Mouse (Mus musculus): ENCODE measurements around the gene Clrn2. TPM values are rescaled to one million over a fixed set of nuclear protein-coding genes. Genes with fewer than 3 reads are reported as not detected.

Gene Clrn2
- polyA plus RNA-seq, 1 experiment from 2014 or later: 0.86 TPM

GRCm38 (mm10) chr5:45495429-45495975 is 42.0 kb downstream of the Clrn2 start:
- peaks cover 8% of the 10 kb centered on the region; the same call in 1 of the 2 replicates for H3K36me3 ChIP-seq (ENCODE audit: control insufficient read depth, insufficient read depth, low read length)
- no peak overlapping the region for H3K4me2 ChIP-seq
- no peak overlapping the region for H3K9ac ChIP-seq (ENCODE audit: low read length)
- peaks cover 7% of the 10 kb centered on the region for H3K4me1 ChIP-seq (ENCODE audit: control insufficient read depth, insufficient read depth, low read length)
- H3K9me3 ChIP-seq (ENCODE audit: control insufficient read depth, low read length): no peaks in the 10 kb centered on the region
- H3K27ac ChIP-seq (ENCODE audit: low read depth, low read length): no peak overlapping the region
- no peak overlapping the region for H3K4me3 ChIP-seq (ENCODE audit: low read depth, low read length)
- no peaks in the 10 kb centered on the region for H3K27me3 ChIP-seq (ENCODE audit: control insufficient read depth, insufficient read depth, low read length)
- ATAC-seq (ENCODE audit: low FRiP score): no peak
- no peak for DNase-seq (ENCODE audit: low spot score, missing footprints)
- WGBS: 79% methylated on average over 3 of the region's 3 CpGs

DNA sequence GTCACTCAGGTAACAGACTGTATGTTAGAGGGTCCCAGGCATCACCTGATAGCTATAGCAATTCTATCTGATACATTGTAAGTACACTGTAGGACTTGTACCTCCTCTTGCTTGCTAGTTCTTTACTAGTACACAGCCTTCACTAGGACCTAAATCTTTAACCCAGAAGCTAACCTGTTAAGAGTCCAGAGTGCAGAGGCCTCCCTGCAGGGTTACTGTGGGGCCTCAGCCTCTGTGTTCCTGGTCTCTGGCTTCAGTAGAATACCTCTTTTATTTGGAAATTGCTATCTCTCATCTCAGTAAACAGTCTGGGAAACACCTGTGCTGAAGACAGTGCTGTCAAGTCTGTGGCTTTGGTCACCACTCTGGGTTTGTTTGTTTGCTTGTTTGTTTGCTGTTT is 42.5 kb downstream of the Clrn2 start:
- Histone ChIP-seq H3K4me1 (ENCODE audit: control insufficient read depth, insufficient read depth, low read length) (peaks cover 7% of the 10 kb centered on the region), H3K27ac (ENCODE audit: low read depth, low read length) (no peak overlapping the region), H3K4me3 (ENCODE audit: low read depth, low read length) (no peak overlapping the region), H3K27me3 (ENCODE audit: control insufficient read depth, insufficient read depth, low read length) (no peaks in the 10 kb centered on the region), H3K9ac (ENCODE audit: low read length) (no peak overlapping the region), H3K4me2 (no peak overlapping the region), H3K9me3 (ENCODE audit: control insufficient read depth, low read length) (no peaks in the 10 kb centered on the region), H3K36me3 (ENCODE audit: control insufficient read depth, insufficient read depth, low read length) (peaks cover 8% of the 10 kb centered on the region; the same call in 1 of the 2 replicates)
- ATAC-seq (ENCODE audit: low FRiP score) (no peak), DNase-seq (ENCODE audit: low spot score, missing footprints) (no peak)

- ATAC-seq (ENCODE audit: low FRiP score) (no peak), DNase-seq (ENCODE audit: low spot score, missing footprints) (no peak)
- Histone ChIP-seq H3K9ac (ENCODE audit: low read length) (no peak overlapping the region), H3K27ac (ENCODE audit: low read depth, low read length) (no peak overlapping the region), H3K4me1 (ENCODE audit: control insufficient read depth, insufficient read depth, low read length) (peaks cover 7% of the 10 kb centered on the region), H3K4me3 (ENCODE audit: low read depth, low read length) (no peak overlapping the region), H3K9me3 (ENCODE audit: control insufficient read depth, low read length) (no peaks in the 10 kb centered on the region), H3K4me2 (no peak overlapping the region), H3K36me3 (ENCODE audit: control insufficient read depth, insufficient read depth, low read length) (peaks cover 8% of the 10 kb centered on the region; the same call in 1 of the 2 replicates), H3K27me3 (ENCODE audit: control insufficient read depth, insufficient read depth, low read length) (no peaks in the 10 kb centered on the region)
- 89% methylated on average over 4 of the region's 4 CpGs for WGBS
Measured at GRCm38 (mm10) chr5:45496479-45496878, 42.9 kb downstream of the Clrn2 start.

GRCm38 (mm10) chr5:45496930-45497550 is 43.5 kb downstream of the Clrn2 start:
- Histone ChIP-seq H3K36me3 (ENCODE audit: control insufficient read depth, insufficient read depth, low read length) (peaks cover 11% of the 10 kb centered on the region; the same call in 1 of the 2 replicates), H3K9ac (ENCODE audit: low read length) (no peak overlapping the region), H3K27me3 (ENCODE audit: control insufficient read depth, insufficient read depth, low read length) (no peaks in the 10 kb centered on the region), H3K27ac (ENCODE audit: low read depth, low read length) (no peak overlapping the region), H3K4me1 (ENCODE audit: control insufficient read depth, insufficient read depth, low read length) (peaks cover 7% of the 10 kb centered on the region), H3K4me3 (ENCODE audit: low read depth, low read length) (no peak overlapping the region), H3K4me2 (no peak overlapping the region), H3K9me3 (ENCODE audit: control insufficient read depth, low read length) (no peaks in the 10 kb centered on the region)
- DNase-seq (ENCODE audit: low spot score, missing footprints) (no peak), ATAC-seq (ENCODE audit: low FRiP score) (no peak)
- 90% methylated on average over 12 of the region's 12 CpGs for WGBS

GRCm38 (mm10) chr5:45497564-45497963 is 44.0 kb downstream of the Clrn2 start:
- H3K4me3 ChIP-seq (ENCODE audit: low read depth, low read length): no peak overlapping the region
- H3K27me3 ChIP-seq (ENCODE audit: control insufficient read depth, insufficient read depth, low read length): no peaks in the 10 kb centered on the region
- H3K36me3 ChIP-seq (ENCODE audit: control insufficient read depth, insufficient read depth, low read length): peaks cover 11% of the 10 kb centered on the region; the same call in 1 of the 2 replicates
- H3K4me2 ChIP-seq: no peak overlapping the region
- WGBS: 92% methylated on average over 5 of the region's 5 CpGs
- H3K27ac ChIP-seq (ENCODE audit: low read depth, low read length): no peak overlapping the region
- H3K9ac ChIP-seq (ENCODE audit: low read length): no peak overlapping the region
- no peaks in the 10 kb centered on the region for H3K9me3 ChIP-seq (ENCODE audit: control insufficient read depth, low read length)
- ATAC-seq (ENCODE audit: low FRiP score) (no peak), DNase-seq (ENCODE audit: low spot score, missing footprints) (no peak)
- H3K4me1 ChIP-seq (ENCODE audit: control insufficient read depth, insufficient read depth, low read length): peaks cover 7% of the 10 kb centered on the region

DNA sequence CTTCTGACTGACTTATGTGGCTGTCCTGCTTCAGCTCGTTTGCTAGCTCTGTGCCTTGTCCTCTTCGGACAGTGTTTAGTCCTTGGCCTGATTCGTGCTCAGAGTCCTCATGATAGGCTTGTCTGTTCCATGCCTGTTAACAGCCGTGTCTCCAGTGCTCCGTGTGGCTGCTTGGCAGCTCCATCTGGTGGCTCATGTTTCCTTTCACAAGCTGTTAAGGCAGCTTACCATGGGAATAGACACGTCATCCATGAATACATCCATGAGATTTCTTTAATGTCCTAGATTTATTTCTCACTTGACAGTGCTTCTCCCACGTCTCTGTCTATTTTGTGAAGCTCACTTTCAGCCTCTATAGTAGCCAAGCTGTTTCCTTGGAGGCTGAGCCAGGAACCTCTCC is 56.5 kb downstream of the Clrn2 start:
- Histone ChIP-seq H3K9ac (ENCODE audit: low read length) (no peak overlapping the region), H3K27me3 (ENCODE audit: control insufficient read depth, insufficient read depth, low read length) (no peaks in the 10 kb centered on the region), H3K36me3 (ENCODE audit: control insufficient read depth, insufficient read depth, low read length) (peaks cover 11% of the 10 kb centered on the region), H3K4me1 (ENCODE audit: control insufficient read depth, insufficient read depth, low read length) (no peaks in the 10 kb centered on the region), H3K4me3 (ENCODE audit: low read depth, low read length) (no peak overlapping the region), H3K27ac (ENCODE audit: low read depth, low read length) (no peak overlapping the region), H3K9me3 (ENCODE audit: control insufficient read depth, low read length) (no peaks in the 10 kb centered on the region), H3K4me2 (no peak overlapping the region)
- ATAC-seq (ENCODE audit: low FRiP score): no peak
- DNase-seq (ENCODE audit: low spot score, missing footprints): no peak
- WGBS: 87% methylated on average over 7 of the region's 7 CpGs

DNA sequence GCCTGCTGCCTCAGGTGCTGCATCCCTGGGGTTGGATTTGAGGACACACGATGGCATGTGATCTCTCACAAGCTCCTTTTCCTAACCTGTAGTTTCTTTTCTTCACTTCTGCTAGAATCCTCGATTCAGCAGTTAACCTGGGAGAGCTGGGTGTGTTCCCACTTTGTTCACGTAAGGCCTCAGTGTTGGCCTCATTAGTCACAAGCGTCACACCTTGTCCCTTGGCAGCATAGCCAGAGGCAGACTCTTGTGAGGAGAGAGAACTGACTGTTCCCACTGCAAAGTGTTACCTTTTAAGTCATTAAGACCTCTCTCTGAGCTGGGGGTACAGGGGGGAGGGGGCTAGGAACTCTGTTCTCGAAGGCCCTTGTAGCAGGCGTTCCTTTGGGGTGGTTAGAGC is 59.4 kb downstream of the Clrn2 start:
- H3K36me3 ChIP-seq (ENCODE audit: control insufficient read depth, insufficient read depth, low read length): no peaks in the 10 kb centered on the region
- H3K9me3 ChIP-seq (ENCODE audit: control insufficient read depth, low read length): no peaks in the 10 kb centered on the region
- no peaks in the 10 kb centered on the region for H3K27me3 ChIP-seq (ENCODE audit: control insufficient read depth, insufficient read depth, low read length)
- no peak overlapping the region for H3K9ac ChIP-seq (ENCODE audit: low read length)
- ATAC-seq (ENCODE audit: low FRiP score): no peak
- H3K27ac ChIP-seq (ENCODE audit: low read depth, low read length): no peak overlapping the region
- H3K4me2 ChIP-seq: no peak overlapping the region
- no peak for DNase-seq (ENCODE audit: low spot score, missing footprints)
- H3K4me3 ChIP-seq (ENCODE audit: low read depth, low read length): no peak overlapping the region
- no peaks in the 10 kb centered on the region for H3K4me1 ChIP-seq (ENCODE audit: control insufficient read depth, insufficient read depth, low read length)
- 94% methylated on average over 6 of the region's 6 CpGs for WGBS

DNA sequence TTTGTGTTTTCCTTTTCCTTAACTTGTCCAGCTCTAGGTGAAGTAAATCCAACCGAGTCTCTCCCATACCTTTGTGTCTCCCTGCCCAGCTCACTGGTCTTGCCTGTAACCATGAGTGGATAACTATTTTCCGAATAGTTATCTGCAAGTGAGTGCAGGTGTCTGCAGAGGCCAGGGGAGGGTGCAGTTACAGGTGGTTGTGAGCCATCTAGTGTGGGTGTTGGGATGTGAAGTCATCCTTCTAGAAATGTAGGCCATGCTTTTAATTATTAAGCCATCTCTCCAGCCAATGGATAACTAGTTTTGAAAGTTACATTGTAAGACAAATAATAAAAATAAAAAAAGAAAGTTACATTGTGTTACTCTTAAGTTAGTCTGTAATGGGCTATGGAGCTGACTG is 60.0 kb downstream of the Clrn2 start:
- H3K9ac ChIP-seq (ENCODE audit: low read length): no peak overlapping the region
- H3K4me2 ChIP-seq: no peak overlapping the region
- no peaks in the 10 kb centered on the region for H3K27me3 ChIP-seq (ENCODE audit: control insufficient read depth, insufficient read depth, low read length)
- H3K9me3 ChIP-seq (ENCODE audit: control insufficient read depth, low read length): no peaks in the 10 kb centered on the region
- no peak overlapping the region for H3K4me3 ChIP-seq (ENCODE audit: low read depth, low read length)
- H3K4me1 ChIP-seq (ENCODE audit: control insufficient read depth, insufficient read depth, low read length): no peaks in the 10 kb centered on the region
- ATAC-seq (ENCODE audit: low FRiP score) (no peak), DNase-seq (ENCODE audit: low spot score, missing footprints) (no peak)
- H3K36me3 ChIP-seq (ENCODE audit: control insufficient read depth, insufficient read depth, low read length): no peaks in the 10 kb centered on the region
- 92% methylated on average over 2 of the region's 2 CpGs for WGBS
- no peak overlapping the region for H3K27ac ChIP-seq (ENCODE audit: low read depth, low read length)
